In the genomic region with DNA sequence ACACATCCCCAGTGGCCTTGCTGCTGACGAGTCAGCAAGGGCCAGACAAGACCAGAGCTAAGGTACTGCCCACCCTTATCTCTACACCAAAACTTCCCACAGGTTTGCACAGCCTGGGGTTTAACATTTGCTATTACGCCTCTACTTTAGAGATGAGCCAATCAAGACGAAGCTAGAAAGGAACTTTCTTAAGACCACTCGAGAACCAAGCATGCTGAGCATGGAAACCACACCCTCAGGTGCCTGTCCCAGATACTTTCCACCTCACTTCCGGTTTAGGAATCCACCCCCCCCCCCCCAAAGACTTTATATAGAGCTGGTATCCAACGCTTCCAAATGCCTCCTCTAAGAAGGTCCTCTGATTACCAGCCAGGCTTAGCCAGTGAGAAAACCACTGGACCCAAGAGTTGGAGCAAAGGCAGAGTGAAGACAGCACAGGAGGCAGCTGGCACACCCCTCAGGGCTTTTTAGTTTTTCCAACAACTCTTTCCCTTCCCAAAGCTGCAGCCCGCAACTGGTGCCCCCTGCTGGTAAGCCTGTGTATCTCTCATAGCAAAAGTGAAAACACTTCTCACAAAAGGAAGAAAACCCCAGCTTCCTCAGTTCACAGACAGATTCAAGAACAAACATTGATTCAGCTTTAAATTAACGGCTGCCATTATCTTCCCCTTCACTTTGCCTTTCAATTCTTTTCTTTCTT, we compare ENCODE assay signal across 8 mouse cellular contexts. TPM values are rescaled to one million over a fixed set of nuclear protein-coding genes. Genes with fewer than 3 reads are reported as not detected.
DNase-seq lines count a peak whose midpoint lies in the region.

No protein-coding gene starts in this region.

- DNase-seq in gastrocnemius, adult 18-20 months (ENCODE audit: low spot score) = peak; percentile 70
- DNase-seq in gastrocnemius, adult 8-10 months (ENCODE audit: low spot score in 2 of 2) = no peak
- peak; percentile 63 for DNase-seq in right cerebral cortex, postnatal 14 days
- DNase-seq in right cerebral cortex, postnatal 36 days (ENCODE audit: low spot score in 2 of 2) = no peak
- DNase-seq in cerebellum, postnatal 14 days = peak; percentile 62 to 81
- DNase-seq in induced T-regulatory cell, adult 2 months (ENCODE audit: low read depth) = peak; percentile 81
- DNase-seq in mesoderm, embryonic 11.5 days (ENCODE audit: low read depth, low spot score) = peak; percentile 60
- DNase-seq in thymus, postnatal 10 days (ENCODE audit: low spot score in 2 of 2) = peak; percentile 62 to 85

RNA-seq across cellular contexts. Expression of gene Klhl3, which starts 4.1 kb away (rescaled TPM):
- under 1 TPM; 0.26 to 0.78 TPM for total RNA-seq in gastrocnemius, adult 18-20 months (2021)
- under 1 TPM; 0.22 to 0.46 (median 0.31) TPM for total RNA-seq in gastrocnemius, adult 8-10 months (2022)

RNA-seq across cellular contexts. Expression of gene Hnrnpa0, which starts 10.9 kb away (rescaled TPM):
- 10 to 100 TPM; 30.8 to 34.4 TPM for total RNA-seq in gastrocnemius, adult 18-20 months (2021)
- total RNA-seq in gastrocnemius, adult 8-10 months (2022) = 10 to 100 TPM; 27.2 to 39.3 (median 33.8) TPM

RNA-seq across cellular contexts. Expression of gene Idnk, which starts 40.0 kb away (rescaled TPM):
- total RNA-seq in gastrocnemius, adult 18-20 months (2021) = 1 to 10 TPM; 5.9 to 7.9 TPM
- 1 to 10 TPM; 7.7 to 9.3 (median 8.3) TPM for total RNA-seq in gastrocnemius, adult 8-10 months (2022)

Comparison
In these comparisons a context has a peak if more than half of its experiments do, and no peak if none do; other contexts are left out.
1. DNase-seq: peak in gastrocnemius, adult 18-20 months (single experiment), right cerebral cortex, postnatal 14 days (single experiment), cerebellum, postnatal 14 days (2 of 2), induced T-regulatory cell, adult 2 months (single experiment), mesoderm, embryonic 11.5 days (single experiment) and thymus, postnatal 10 days (2 of 2); none in gastrocnemius, adult 8-10 months (0 of 2) and right cerebral cortex, postnatal 36 days (0 of 2).